Mouse (Mus musculus) mature B cell (primary cell): ENCODE measurements around the gene Ccdc92.

Experiments
- in situ Hi-C: fragments of 300-500 bp; cut with MboI; formaldehyde crosslinking; loops from 2 replicates; pipeline ENCODE4 v1.14.3; 2019

Gene Ccdc92

GRCm38 (mm10) chr5:124862013-124862866 lies at the start of gene Ccdc92, which contains the start of gene Zfp664:
Gene Ccdc92, minus strand, starts transcription at chr5:124862424.
Gene Zfp664, plus strand, starts transcription at chr5:124862691.
- in situ Hi-C loops: loop anchor here (10.0 kb wide), 1 partner anchor 427 kb away; the partner anchor contains the start of gene Kmt5a

- in situ Hi-C loops: loop anchor here (5.0 kb wide), 1 partner anchor 363 kb away; no protein-coding TSS in a partner anchor
These were observed 46.6 kb upstream of the Ccdc92 start for GRCm38 (mm10) chr5:124908860-124909259.

GRCm38 (mm10) chr5:124906890-124907289 lies 44.7 kb upstream of the Ccdc92 start:
- in situ Hi-C loops: loop anchor here (5.0 kb wide), 1 partner anchor 365 kb away; no protein-coding TSS in a partner anchor

- in situ Hi-C loops: no loop called here
These were observed 41.6 kb upstream of the Ccdc92 start for GRCm38 (mm10) chr5:124903852-124904251.

- in situ Hi-C loops: no loop called here
These were observed 40.0 kb upstream of the Ccdc92 start for GRCm38 (mm10) chr5:124902195-124902594.

- in situ Hi-C loops: no loop called here
These were observed 39.5 kb upstream of the Ccdc92 start for GRCm38 (mm10) chr5:124901675-124902074.

- in situ Hi-C loops: no loop called here
These were observed 38.7 kb upstream of the Ccdc92 start for GRCm38 (mm10) chr5:124900738-124901490.

- in situ Hi-C loops: no loop called here
These were observed 37.9 kb upstream of the Ccdc92 start for GRCm38 (mm10) chr5:124899945-124900631.

- in situ Hi-C loops: no loop called here
These were observed 33.9 kb upstream of the Ccdc92 start for GRCm38 (mm10) chr5:124896135-124896534.

- in situ Hi-C loops: no loop called here
These were observed 29.7 kb upstream of the Ccdc92 start for GRCm38 (mm10) chr5:124891921-124892370.

- in situ Hi-C loops: no loop called here
These were observed 26.4 kb upstream of the Ccdc92 start for GRCm38 (mm10) chr5:124888661-124889060.

- in situ Hi-C loops: no loop called here
These were observed 21.7 kb upstream of the Ccdc92 start for GRCm38 (mm10) chr5:124883877-124884276.

GRCm38 (mm10) chr5:124879801-124880200 lies 17.6 kb upstream of the Ccdc92 start:
- in situ Hi-C loops: no loop called here

- in situ Hi-C loops: no loop called here
These were observed 17.0 kb upstream of the Ccdc92 start for GRCm38 (mm10) chr5:124879251-124879650.

- in situ Hi-C loops: no loop called here
These were observed 11.8 kb upstream of the Ccdc92 start for GRCm38 (mm10) chr5:124873890-124874601.

GRCm38 (mm10) chr5:124873096-124873495 lies 10.9 kb upstream of the Ccdc92 start:
- in situ Hi-C loops: no loop called here

GRCm38 (mm10) chr5:124872033-124872432 lies 9.8 kb upstream of the Ccdc92 start:
- in situ Hi-C loops: no loop called here

GRCm38 (mm10) chr5:124868981-124869380 lies 6.8 kb upstream of the Ccdc92 start:
- in situ Hi-C loops: loop anchor here (10.0 kb wide), 1 partner anchor 434 kb away; the partner anchor contains the start of gene Kmt5a

GRCm38 (mm10) chr5:124862871-124863741 lies 882 bp upstream of the Ccdc92 start:
- in situ Hi-C loops: loop anchor here (10.0 kb wide), 1 partner anchor 428 kb away; the partner anchor contains the start of gene Kmt5a

- in situ Hi-C loops: loop anchor here (10.0 kb wide), 1 partner anchor 427 kb away; the partner anchor contains the start of gene Kmt5a
These were observed 761 bp downstream of the Ccdc92 start for GRCm38 (mm10) chr5:124861463-124861862.
